Mouse (Mus musculus) left cerebral cortex, adult 8-10 months (tissue): ENCODE measurements around the gene Clnk. TPM values are rescaled to one million over a fixed set of nuclear protein-coding genes. Genes with fewer than 3 reads are reported as not detected.
A peak's percentile ranks its signal among the peaks of the same experiment; 100 is the strongest.

Source experiments
- DNase-seq, 2 experiments: peaks; one replicate each; pipeline ENCODE4 v3.0.0; 2022; ENCODE audit warnings: low spot score in 2 of 2
- total RNA-seq, 4 experiments: library from RNA; stranded (reverse); gene quantifications; 2 replicates each; pipeline ENCODE4 v1.2.4; 2022

Gene Clnk
- total RNA-seq, 4 experiments from 2014 or later: 0.22 to 0.39 (median 0.23) TPM; not detected in 1

DNA sequence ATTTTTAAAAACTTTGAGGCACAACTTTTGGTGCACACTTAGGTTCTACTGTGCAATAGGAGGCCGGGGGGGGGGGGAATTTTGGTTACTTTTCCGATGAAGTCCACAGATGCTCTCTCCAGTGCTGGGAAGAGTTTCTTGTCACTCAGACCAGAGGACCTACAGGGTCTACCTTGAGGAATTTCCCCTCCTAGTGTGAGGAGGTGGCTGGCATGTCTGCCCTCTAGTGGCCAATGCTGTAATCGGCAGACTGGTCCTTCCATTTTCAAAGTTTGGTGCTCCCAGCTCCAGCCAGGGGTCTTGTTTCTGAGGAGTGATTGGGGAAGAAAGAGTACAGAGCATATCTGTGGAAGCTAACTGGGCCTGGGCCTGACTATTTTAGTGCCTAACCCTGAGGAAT lies 121.7 kb downstream of the Clnk start:
- DNase-seq: peak in 1 of 2 experiments; percentile 6

DNA sequence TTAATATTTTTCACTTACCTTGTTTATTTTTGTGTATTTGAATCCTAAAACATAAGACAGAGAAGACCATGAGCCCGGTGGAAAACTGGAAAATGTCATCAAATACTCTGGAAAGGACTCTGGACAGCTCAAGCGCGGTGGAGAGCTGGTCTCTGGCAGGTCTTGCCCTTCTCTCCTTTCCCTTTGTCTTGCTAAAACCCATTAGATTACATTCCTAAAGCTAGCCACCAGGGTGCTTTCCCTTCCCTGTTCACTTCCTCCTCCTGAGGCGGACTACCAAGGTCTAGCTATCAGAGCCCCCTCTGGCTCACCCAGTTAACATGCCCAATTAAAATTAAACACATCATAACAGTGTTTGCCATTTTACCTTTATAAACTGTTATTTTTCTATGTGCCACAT lies 123.9 kb downstream of the Clnk start:
- DNase-seq: no peak

DNA sequence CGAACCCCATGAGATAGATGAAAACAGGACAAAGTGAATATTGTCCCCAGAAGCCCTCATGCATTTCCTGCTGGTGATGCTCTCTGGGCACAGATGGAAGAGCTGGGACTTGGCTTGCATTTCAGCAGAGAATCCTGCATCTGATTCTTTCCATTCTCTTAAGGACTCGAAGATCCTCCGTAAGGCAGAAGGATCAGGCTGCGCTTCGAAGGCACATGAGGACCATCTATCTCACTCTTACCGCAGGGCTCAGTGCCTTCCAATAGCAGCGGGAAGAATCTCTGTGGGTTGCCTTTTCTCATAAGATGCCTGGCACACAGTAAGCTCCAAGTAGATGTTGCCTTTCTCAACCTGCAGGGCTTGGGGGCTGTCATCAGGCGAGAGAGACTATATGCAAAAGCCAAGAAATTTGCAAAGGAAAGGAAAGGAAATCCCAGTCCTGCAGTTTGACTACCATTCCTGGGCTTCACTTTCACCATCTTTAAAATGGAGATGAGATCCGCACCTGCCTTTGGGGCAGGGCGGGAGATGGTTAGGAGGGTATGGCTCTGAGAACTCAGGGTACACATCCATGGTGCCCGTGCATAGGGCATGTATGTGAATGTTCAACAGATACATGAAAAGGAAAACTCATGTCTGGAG lies 167.6 kb downstream of the Clnk start:
- no peak for DNase-seq

DNA sequence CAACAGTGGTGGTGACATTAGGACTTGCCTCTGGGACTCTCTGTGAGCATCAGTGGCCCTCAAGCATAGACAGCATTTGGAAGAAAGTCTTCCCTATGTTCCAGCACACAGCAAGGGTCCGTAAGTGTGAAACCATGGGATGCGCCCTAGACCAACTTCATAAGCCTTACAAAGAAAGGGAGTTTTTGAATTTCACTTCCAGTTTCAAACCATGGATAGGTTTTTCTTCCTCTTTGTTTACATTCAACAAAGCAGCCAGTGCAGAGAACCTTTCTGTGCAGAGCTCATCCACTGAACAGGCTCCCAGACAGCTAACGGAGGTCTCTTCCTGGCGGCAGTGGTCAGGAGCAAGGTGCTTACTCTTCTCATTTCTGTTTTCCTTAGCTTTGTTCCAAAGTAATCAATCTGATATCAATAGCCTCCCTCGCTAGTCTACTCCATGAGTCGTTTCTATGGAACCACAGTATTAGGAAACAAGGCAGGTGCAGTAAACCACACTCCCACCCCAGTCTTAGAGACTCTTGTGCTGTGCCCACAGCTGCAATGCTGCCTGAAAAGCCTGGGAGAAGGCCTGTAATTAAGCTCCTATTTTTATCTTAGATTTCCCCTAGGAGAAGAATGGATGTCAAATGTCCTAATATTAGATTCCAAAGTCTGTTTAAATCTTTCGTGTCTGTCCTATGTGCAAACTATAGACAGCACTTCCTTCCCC lies 169.1 kb downstream of the Clnk start:
- DNase-seq: no peak

DNA sequence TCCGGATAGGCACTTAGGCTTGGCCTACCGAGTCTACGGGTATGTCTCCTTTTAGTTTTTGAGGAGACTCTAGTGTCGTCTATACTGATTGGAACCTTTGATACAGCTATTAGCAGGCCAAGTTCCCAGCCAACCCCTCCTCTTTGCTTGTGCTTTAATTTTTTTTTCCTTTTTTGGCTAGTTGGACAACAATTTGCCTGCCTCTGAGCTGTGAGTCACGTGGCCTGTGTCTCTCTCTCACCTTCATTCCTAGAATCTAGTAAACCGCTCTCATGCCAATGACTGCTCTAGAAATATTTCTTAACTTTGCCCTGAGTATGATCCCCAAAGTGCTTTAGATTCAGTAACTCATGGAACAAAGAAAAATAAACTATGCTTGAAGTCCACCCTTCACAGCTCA lies 173.7 kb downstream of the Clnk start:
- DNase-seq: no peak

DNA sequence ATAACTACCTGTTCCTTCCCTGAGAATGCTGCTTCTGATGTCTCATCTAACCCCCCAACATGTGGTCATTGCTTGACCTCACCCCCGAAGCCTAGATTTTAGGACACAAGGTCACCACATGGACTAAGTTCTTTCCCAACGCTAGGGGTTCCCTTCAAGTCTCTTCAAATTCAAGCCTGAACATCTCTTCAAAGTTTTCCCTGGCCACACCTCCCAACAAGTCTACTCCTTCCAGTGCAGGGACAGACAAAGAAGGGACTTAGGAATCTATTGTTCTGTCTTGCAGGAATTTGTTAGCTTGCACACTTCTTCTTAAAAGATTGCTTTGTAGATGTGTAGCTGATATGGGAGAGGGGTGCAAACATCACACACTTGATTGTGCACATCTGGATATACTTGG lies 174.5 kb downstream of the Clnk start:
- no peak for DNase-seq

DNA sequence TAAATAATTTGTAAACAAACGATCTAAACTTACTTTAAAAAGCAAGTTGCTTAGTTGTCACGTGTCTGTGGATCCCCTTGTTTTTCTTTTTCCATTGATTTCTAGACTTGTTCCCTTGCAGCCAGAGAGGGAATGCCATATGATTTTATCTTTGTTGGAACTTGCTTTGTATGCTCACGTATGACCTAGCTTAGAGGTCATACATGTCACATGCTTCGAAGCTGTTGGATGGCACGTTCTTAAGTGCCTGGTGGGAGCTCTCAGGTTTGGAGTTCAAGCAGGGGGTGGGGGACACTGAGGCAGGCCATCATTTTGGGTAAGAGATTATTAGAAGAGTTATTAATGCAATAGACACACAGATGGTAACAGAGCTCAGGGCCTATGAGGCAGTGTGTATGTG lies 178.1 kb downstream of the Clnk start:
- no peak for DNase-seq

DNA sequence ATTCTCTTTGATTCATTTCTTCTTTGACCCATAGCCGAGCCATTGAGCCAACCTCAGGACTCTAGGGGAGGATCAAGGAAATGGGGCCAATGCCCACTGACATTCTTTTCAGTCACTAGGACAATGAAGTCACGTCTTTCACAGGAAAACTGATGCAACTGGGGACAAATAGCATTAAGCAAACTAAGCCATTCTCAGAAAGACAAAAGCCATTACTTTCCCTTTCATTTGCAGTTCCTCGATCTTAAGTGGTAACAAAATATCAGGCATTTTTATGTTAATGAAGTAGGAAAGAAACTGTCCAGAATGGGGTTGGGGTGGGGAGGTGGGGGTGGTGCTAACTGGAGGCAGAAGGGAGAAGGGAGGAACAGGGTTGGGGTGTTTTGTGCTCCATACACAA lies 178.6 kb downstream of the Clnk start:
- no peak for DNase-seq

DNA sequence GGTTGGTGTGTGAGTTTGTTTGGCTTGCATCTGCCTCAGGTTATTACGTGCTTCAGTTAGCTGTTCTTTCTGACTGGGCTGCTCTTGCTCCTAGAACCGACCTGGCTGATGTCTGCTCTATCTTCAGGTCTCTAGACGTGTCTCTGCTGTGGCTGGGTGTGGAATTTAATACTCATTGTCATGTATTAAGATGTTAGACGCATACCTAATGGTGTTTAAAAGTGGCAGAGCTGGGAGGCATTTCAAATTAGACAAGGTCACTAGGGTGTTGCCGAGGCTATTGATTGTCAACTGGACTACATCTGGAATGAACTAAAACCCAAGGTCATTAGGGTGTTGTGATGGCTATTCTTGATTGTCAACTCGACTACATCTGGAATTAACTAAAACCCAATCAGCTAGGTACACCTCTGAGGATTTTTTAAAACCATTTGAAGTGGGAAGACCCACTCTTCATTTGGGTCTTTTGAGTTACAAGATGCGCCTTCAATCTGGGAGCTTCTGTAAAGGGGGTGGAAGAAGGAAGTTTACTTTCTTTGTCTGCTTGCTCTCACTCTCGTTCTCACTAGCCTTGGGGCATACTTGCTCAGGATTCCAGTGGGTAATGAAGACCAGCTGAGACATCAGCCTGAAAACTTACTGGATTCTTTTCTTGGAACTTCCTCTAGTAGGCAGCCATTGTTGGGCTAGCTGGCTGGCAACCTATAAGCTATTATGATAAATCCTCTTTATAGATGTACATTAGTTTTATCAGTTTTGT lies 179.8 kb downstream of the Clnk start:
- DNase-seq: no peak

DNA sequence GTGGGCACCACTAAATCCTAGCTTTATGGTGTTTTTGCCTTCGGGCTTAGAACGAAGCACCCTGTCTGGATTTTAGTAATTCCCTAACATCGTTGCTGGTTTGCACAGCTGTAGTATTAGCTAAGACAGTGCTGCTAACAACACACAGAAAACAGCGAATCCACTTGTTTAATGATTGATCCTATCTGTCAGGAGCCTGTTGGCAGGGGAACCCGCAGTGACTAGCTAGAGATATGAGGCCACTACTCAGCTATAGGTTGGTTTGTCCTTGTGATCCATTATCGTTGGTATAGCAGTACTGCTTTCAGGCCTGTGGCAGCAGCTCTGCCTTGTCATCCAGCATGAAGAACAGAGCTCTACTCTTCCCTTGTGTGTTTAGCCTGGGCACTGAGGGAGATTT lies 183.8 kb downstream of the Clnk start:
- DNase-seq: no peak

DNA sequence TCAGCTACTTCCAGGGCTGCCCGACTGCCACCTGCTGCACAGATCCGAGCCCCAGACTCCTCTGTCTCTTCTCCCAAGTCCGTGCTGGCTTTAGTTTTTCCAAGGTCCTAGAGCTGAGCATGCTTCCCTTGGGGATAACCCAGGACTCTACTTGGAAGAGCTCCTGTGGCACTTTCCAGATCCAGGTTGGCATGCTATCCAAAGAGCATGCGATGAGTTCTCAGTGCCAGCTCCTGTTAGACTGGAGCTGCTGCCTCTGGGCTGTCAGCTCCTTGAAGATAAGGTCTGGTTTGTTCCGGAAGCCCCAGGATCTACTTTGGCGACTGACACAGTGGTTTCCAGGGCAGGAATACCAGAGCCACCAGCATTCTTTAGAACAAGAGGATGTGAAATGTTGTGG lies 187.4 kb downstream of the Clnk start:
- DNase-seq: no peak

DNA sequence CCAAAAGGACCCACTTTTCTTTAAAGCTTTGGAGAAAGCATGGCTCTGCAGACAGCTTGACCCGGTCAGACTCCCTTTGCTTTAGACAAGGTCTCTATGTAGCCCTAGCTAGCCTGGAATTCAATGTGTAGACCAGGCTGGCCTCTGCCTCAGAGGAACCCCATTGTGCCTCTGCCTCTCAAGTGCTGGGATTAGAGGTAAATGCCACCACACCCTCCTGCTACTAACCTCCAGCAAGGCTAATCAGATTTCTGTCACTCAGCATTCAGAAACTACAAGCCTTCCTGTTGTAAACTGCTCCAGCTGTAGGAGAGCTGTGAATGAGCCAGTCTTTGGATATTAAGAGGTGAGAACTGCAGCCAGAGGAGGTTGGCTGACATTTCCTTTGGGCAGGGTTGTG lies 188.9 kb downstream of the Clnk start:
- DNase-seq: no peak

DNA sequence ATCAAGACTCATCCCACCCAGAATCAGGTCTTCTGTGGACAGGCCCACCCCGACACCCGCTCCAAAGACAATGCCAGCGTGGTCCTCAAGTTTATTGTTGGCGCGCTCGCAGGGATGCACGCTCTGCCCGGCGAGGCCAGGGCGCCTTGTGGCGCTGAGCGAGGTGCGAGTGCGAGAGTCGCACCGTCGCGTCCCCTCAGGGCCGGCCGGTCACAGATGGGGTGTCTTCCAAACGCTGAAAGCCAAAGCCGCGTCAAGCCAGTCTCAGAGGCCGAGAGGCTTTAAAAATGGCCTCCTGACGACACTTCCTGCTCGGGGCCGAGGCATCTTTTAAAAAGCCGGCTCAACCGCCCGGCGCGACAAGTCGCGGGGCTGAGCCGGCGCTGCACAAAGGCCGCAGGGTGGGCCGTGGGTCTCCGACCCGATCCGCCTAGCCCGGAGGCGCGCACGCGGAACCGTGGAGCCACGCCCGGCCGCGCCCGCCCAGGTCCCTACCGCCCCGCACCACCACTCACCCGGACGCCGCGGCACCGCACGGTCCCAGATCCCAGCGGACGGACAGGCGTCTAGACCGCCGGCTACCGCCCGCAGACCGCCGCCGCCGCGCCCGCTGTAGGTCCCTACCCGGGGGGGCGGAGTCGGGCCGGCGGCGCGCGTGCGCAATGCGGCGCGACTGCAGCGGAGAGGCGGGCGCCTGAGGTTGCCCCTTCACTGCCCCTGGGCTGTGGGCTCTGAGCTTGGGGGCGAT lies 192.3 kb downstream of the Clnk start, which contains the start of gene Zfp518b:
TSS of gene Zfp518b (minus strand) at position 663 of the 748 bp plus-strand sequence.
- peak; percentile 67 to 68 for DNase-seq

DNA sequence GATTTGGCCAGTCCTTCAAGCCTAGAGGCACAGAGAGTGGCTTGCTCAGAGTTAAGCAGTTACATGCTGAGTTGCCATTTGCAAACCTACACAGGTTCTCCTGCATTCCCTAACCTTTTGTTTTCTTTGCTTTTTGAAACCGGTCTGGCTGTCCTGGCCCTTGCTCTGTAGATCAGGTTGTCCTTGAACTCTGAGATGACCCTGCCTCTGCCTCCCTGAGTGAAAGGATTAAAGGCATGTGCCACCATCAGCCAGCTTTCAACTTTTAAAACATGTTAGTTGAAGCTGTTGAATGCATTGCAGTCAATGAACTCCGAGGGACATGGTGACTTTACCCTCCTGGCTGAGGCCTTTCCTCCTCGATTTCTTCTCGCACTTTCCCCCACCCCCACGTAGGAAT lies 217.8 kb downstream of the Clnk start:
- no peak for DNase-seq

Other genes with a start within 250 kb of the Clnk start
- 10 to 100 TPM; 11.2 to 14.5 (median 13.2) TPM for gene Zfp518b, start 192.0 kb downstream of the Clnk start, total RNA-seq